Mouse (Mus musculus): Measurements from ENCODE around the gene Exog.

DNA sequence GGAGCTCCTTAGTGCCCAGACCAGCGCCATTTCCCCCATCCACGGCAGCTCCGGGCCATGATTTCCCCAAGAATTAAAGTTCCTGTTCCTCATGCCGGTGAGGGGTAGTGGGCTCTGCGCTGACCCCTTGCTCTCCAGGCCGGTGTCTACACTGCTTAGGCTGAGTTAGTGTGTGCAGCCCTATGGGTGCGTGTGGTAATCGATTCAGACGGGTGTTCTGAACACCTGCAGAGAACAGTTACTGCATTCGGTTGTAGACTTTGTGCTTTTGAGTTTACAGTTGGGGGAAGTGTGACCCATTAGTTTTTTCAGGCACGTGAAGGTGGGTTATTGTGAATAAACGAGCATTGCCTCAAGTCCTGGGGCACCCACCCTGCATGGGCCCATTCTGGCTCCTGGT, 6.7 kb upstream of the Exog start:
- no peak for TF ChIP-seq POLR2A (IDR thresholded peaks at IDR 0.05; ENCODE audit: borderline replicate concordance, extremely low read depth, low read depth, low read length)
- TF ChIP-seq CTCF (IDR thresholded peaks at IDR 0.05; ENCODE audit: insufficient read depth, low read length) = no peak

Data from lung, adult 2 months (tissue).